Mouse (Mus musculus) heart, embryonic 13.5 days (tissue): Measurements from ENCODE around the gene Evi5. TPM values are rescaled to one million over a fixed set of nuclear protein-coding genes. Genes with fewer than 3 reads are reported as not detected.

Experiments
- ATAC-seq: fragments of 200-750 bp; cut with Nextera tagmentation; 2 replicates; pipeline ENCODE4 v1.8.0; 2017; ENCODE audit warnings: moderate TSS enrichment; ENCODE audit not compliant: insufficient number of reproducible peaks, low FRiP score, low TSS enrichment; ENCODE audit errors: extremely low read depth
- H3K27ac ChIP-seq: fragments of 300-500 bp; sonication (generic); replicated peaks from 2 replicates; pipeline ENCODE4 v1.5.1; 2015; ENCODE audit warnings: moderate library complexity, mild to moderate bottlenecking, inconsistent platforms
- H3K27me3 ChIP-seq: fragments of 300-500 bp; sonication (generic); replicated peaks from 2 replicates; pipeline ENCODE4 v1.6.1; 2015; ENCODE audit warnings: mild to moderate bottlenecking, inconsistent platforms
- H3K36me3 ChIP-seq: fragments of 300-500 bp; sonication (generic); 2 replicates; pipeline ENCODE4 v1.6.1; 2015; ENCODE audit warnings: mild to moderate bottlenecking, inconsistent platforms
- H3K4me1 ChIP-seq: fragments of 300-500 bp; sonication (generic); 2 replicates; pipeline ENCODE4 v1.6.1; 2015; ENCODE audit warnings: inconsistent platforms
- H3K4me2 ChIP-seq: fragments of 300-500 bp; sonication (generic); 2 replicates; pipeline ENCODE4 v1.6.1; 2015; ENCODE audit warnings: inconsistent platforms, mild to moderate bottlenecking, moderate library complexity
- H3K4me3 ChIP-seq: fragments of 300-500 bp; sonication (generic); 2 replicates; pipeline ENCODE4 v1.5.1; 2015; ENCODE audit warnings: moderate library complexity, mild to moderate bottlenecking, inconsistent platforms
- H3K9ac ChIP-seq: fragments of 300-500 bp; sonication (generic); 2 replicates; pipeline ENCODE4 v1.6.1; 2015; ENCODE audit warnings: inconsistent platforms, mild to moderate bottlenecking, moderate library complexity
- H3K9me3 ChIP-seq: fragments of 300-500 bp; sonication (generic); 2 replicates; pipeline ENCODE4 v1.6.1; 2016; ENCODE audit warnings: inconsistent platforms
- WGBS: fragments of 180-500 bp; shearing (Covaris S2); methylation state at CpG from one replicate; pipeline ENCODE4 v1.1.7; 2015; ENCODE audit warnings: mixed read lengths; 5-methylcytosine and 5-hydroxymethylcytosine counted together
- polyA plus RNA-seq: library from polyadenylated mRNA; unstranded; fragments of >200 nt; fragmentation: Nextera tagmentation; extraction: Ambion mirVana; gene quantifications from 2 replicates; pipeline ENCODE4 v1.2.1, GENCODE M21; 2015

The Evi5 gene
- polyA plus RNA-seq, 1 experiment from 2014 or later, result 45.7 TPM

- 81% methylated on average over 1 of the region's 1 CpGs for WGBS
- Histone ChIP-seq H3K4me2 (no peak overlapping the region), H3K27ac (no peak overlapping the region), H3K4me1 (peaks cover 7% of the 10 kb centered on the region), H3K9ac (no peak overlapping the region), H3K27me3 (no peaks in the 10 kb centered on the region), H3K4me3 (no peak overlapping the region), H3K9me3 (peaks cover 3% of the 10 kb centered on the region), H3K36me3 (peaks cover 24% of the 10 kb centered on the region)
- no peak for ATAC-seq
Observed at GRCm38 (mm10) chr5:107768224-107768623, 106.7 kb downstream of the Evi5 start.

DNA sequence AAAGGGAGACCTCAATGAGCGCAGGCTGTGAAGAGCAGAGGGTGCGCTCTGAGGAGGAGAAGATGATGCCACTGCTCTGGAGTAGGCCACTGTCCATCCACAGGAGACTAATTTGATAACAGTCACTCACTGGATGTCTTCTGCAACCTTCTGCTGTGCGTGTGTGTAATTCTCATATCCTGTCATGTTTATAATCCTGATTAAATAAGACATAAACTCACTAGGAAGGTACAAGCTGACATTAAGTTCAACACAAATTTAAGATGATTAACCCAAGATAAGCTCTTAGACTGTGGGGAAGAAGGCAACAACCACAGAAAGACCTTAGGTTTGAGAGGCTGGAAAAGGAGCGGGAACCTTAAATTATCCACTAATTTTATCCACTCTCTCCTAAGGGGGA is 109.0 kb downstream of the Evi5 start:
- H3K36me3 ChIP-seq, result peaks cover 35% of the 10 kb centered on the region
- H3K27ac ChIP-seq, result no peak overlapping the region
- no peaks in the 10 kb centered on the region for H3K27me3 ChIP-seq
- no peak overlapping the region for H3K4me3 ChIP-seq
- no peaks in the 10 kb centered on the region for H3K4me1 ChIP-seq
- 89% methylated on average over 4 of the region's 4 CpGs for WGBS
- ATAC-seq, result no peak
- H3K9me3 ChIP-seq, result peaks cover 3% of the 10 kb centered on the region
- no peak overlapping the region for H3K9ac ChIP-seq
- H3K4me2 ChIP-seq, result no peak overlapping the region

DNA sequence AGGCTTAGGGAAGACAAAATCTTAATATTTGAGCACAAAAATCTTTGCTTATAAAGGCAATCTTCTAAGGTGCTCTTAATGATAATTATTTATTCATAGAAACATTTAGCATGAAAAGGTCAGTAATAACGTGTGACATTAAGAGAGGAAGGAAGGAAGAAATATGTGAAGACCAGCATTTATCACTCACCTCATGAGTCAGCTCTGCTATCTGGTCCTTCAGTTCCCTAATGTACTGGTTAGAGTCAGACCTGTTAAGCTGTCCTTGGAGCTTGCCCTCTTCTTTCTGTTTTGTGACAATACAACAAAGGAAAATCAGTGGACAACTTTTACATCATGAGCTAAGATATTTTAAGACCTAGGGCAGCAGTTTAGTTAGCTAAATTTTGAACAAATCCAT is 110.4 kb downstream of the Evi5 start:
- H3K4me1 ChIP-seq, result 0 out of 2 replicates have a peak, but pooled peaks cover 4% of the 10 kb centered on the region
- 57% methylated on average over 1 of the region's 1 CpGs for WGBS
- H3K9ac ChIP-seq, result no peak overlapping the region
- no peaks in the 10 kb centered on the region for H3K27me3 ChIP-seq
- H3K4me2 ChIP-seq, result no peak overlapping the region
- peaks cover 25% of the 10 kb centered on the region for H3K36me3 ChIP-seq
- H3K4me3 ChIP-seq, result no peak overlapping the region
- ATAC-seq, result no peak
- H3K27ac ChIP-seq, result no peak overlapping the region
- peaks cover 3% of the 10 kb centered on the region for H3K9me3 ChIP-seq

DNA sequence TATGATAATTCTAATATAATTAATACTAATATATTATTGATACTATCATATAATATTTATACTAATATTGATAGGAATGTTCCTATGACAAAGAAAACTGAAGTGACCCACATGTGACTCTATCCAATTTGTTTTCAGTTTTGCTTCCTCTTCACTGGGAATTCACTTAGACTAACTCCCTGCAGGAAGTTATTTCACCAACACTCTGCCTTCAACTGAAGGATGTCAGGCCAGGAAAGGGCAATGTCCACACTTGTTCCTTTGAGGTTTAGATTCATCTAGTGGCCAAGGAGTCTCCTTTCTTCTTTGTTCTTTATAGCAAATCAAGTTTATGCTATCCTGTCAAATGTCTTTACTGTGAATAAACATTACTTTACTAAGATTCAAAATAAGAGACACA is 111.2 kb downstream of the Evi5 start:
- ATAC-seq, result no peak
- Histone ChIP-seq H3K36me3 (peaks cover 25% of the 10 kb centered on the region), H3K27ac (no peak overlapping the region), H3K9me3 (peaks cover 3% of the 10 kb centered on the region), H3K9ac (no peak overlapping the region), H3K4me2 (no peak overlapping the region), H3K4me1 (peaks cover 12% of the 10 kb centered on the region), H3K4me3 (no peak overlapping the region), H3K27me3 (no peaks in the 10 kb centered on the region)

- peaks cover 26% of the 10 kb centered on the region for H3K36me3 ChIP-seq
- H3K27ac ChIP-seq, result peak overlapping the region; percentile 10; the same call in 1 of the 2 replicates
- no peaks in the 10 kb centered on the region for H3K9me3 ChIP-seq
- H3K4me3 ChIP-seq, result no peak overlapping the region
- H3K4me1 ChIP-seq, result peaks cover 17% of the 10 kb centered on the region
- WGBS, result 7% methylated on average over 5 of the region's 5 CpGs
- no peaks in the 10 kb centered on the region for H3K27me3 ChIP-seq
- no peak overlapping the region for H3K4me2 ChIP-seq
- H3K9ac ChIP-seq, result no peak overlapping the region
- peak; percentile 66; the same call in 1 of the 2 replicates for ATAC-seq
Observed at GRCm38 (mm10) chr5:107759121-107759520, 115.8 kb downstream of the Evi5 start.

DNA sequence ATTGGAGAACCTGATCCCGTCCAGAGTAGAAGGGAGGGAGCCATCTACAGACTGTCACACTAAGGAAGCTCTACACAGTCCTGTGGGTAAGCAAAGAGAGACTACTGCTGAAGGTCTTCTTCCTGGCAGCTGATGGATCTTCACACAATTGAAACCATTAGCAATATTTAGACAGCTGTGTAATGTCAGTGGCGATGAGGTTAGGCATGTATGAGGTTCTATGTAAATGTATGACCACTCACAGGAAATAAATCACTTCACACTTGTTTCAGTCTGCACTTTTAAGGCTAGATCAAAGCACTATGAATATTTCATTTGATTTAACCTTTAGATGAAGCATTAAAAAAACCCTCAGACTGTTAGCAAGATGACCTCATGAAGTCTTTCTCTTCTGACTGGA is 118.8 kb downstream of the Evi5 start:
- Histone ChIP-seq H3K4me3 (no peak overlapping the region), H3K9me3 (no peaks in the 10 kb centered on the region), H3K9ac (no peak overlapping the region), H3K4me1 (peaks cover 17% of the 10 kb centered on the region), H3K27me3 (no peaks in the 10 kb centered on the region), H3K4me2 (no peak overlapping the region), H3K27ac (no peak overlapping the region), H3K36me3 (peaks cover 30% of the 10 kb centered on the region)
- WGBS, result 69% methylated on average over 2 of the region's 2 CpGs
- no peak for ATAC-seq

DNA sequence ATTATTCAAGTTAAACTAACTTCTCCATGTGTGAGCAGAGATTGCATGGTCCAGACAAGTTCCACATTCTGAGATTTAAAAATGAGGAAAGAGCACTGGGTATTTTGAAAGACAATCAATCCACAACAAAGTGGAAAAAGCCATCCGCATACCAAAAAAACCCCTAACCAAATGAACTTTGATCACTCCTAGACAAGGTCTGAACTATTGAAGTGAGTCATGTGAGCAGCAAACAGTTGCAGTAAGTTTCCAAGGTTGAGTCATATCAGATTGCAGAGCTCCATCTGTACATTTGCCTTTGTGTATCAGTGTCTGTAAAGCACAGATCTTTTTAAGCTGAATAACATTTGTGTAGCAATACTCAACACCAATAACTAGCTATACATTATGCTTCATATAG is 120.2 kb downstream of the Evi5 start:
- H3K27ac ChIP-seq, result no peak overlapping the region
- no peak for ATAC-seq
- peaks cover 18% of the 10 kb centered on the region for H3K4me1 ChIP-seq
- peaks cover 31% of the 10 kb centered on the region for H3K36me3 ChIP-seq
- no peak overlapping the region for H3K4me2 ChIP-seq
- no peaks in the 10 kb centered on the region for H3K27me3 ChIP-seq
- H3K9ac ChIP-seq, result no peak overlapping the region
- 80% methylated on average over 1 of the region's 1 CpGs for WGBS
- H3K9me3 ChIP-seq, result no peaks in the 10 kb centered on the region
- H3K4me3 ChIP-seq, result no peak overlapping the region

DNA sequence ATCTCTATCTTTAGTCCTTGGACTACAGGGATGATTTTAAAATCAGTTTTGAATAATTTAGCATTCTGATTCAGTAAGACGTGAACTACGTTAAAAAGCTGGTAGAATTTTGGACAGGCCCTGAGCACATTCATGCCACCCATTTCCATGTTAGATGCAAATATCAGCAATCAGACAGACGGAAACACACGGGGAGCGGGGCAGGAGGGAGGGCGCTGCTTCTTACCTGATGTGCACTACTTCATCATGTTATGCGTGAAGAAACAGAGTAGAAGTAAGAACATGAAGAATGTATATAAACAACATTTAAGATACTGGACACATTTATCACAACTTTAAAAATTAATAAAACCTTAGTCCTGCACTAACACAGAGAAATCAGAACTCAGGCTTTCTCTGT is 121.3 kb downstream of the Evi5 start:
- Histone ChIP-seq H3K9ac (no peak overlapping the region), H3K4me3 (no peak overlapping the region), H3K27me3 (no peaks in the 10 kb centered on the region), H3K4me1 (peaks cover 14% of the 10 kb centered on the region), H3K4me2 (no peak overlapping the region), H3K36me3 (peaks cover 31% of the 10 kb centered on the region), H3K9me3 (no peaks in the 10 kb centered on the region), H3K27ac (no peak overlapping the region)
- 93% methylated on average over 7 of the region's 7 CpGs for WGBS
- no peak for ATAC-seq

- WGBS, result 49% methylated on average over 9 of the region's 9 CpGs
- Histone ChIP-seq H3K27me3 (no peaks in the 10 kb centered on the region), H3K36me3 (peaks cover 32% of the 10 kb centered on the region), H3K9me3 (no peaks in the 10 kb centered on the region), H3K9ac (no peak overlapping the region), H3K4me1 (peaks cover 8% of the 10 kb centered on the region; the same call in 1 of the 2 replicates), H3K27ac (0 out of 2 replicates have a peak overlapping the region, but pooled peaks have one; percentile 21), H3K4me2 (no peak overlapping the region), H3K4me3 (no peak overlapping the region)
- ATAC-seq, result no peak
Observed at GRCm38 (mm10) chr5:107749229-107749916, 125.5 kb downstream of the Evi5 start.

DNA sequence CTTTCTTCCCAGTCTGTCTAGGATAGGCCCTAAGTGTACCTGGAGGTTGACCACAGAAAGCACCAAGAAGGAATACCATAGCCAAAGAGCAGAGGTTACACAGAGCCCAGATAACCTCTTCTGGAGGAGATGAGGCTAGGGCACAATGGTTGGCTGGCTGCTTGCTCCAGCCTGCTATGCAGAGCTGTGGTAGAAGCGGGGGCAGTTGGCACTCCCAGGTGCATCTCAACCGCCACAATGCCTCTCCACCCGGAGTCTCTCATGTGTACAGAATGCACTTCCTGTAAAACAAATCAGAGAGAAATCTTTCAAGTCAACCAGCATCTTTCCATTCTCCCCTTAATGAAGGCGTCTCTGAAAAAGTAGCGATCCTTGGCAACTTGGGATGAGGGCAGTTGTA is 135.9 kb downstream of the Evi5 start:
- 89% methylated on average over 5 of the region's 5 CpGs for WGBS
- H3K27me3 ChIP-seq, result no peaks in the 10 kb centered on the region
- H3K9me3 ChIP-seq, result no peaks in the 10 kb centered on the region
- ATAC-seq, result no peak
- H3K4me2 ChIP-seq, result no peak overlapping the region
- no peak overlapping the region for H3K27ac ChIP-seq
- no peaks in the 10 kb centered on the region for H3K4me1 ChIP-seq
- H3K9ac ChIP-seq, result no peak overlapping the region
- H3K4me3 ChIP-seq, result no peak overlapping the region
- H3K36me3 ChIP-seq, result peaks cover 24% of the 10 kb centered on the region

DNA sequence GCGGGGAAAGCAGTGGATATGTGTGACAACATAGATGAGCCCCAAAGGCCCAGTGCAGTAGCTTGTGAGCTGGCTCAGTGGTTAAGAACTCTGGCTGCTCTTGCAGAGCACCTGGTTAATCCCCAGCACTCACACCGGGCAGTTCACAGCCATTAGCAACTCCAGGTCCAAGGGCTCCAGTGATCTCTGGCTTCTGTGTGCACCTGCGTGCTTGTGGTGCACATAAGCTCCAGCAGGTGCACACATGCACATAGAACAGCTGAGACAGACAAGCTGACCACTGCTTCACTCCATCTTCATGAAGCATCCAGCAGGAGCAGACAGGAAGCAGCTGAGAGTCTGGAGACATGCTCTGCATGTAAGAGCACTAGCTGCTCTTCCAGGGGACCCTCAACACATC is 136.6 kb downstream of the Evi5 start:
- H3K27me3 ChIP-seq, result peaks cover under 1% of the 10 kb centered on the region; the same call in 1 of the 2 replicates

DNA sequence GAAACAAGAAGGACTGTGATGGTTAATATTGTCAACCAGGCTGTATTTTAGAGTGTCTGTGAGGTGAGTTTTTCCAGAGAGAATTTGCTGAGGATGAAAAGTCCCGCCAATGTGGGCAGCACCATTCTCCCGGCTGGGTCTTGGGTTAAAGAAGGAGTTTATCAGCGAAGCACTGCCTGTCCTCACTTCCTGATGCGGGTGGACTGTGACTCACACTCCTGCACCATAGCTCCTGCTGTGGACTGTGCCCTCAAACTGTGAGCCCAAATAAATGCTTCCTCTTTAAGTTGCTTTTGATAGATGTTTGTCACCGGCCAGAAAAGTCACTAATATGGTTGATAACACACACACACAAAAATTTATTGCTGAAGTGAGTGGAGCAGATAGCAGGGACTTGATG is 138.7 kb downstream of the Evi5 start:
- no peak overlapping the region for H3K4me2 ChIP-seq
- H3K4me1 ChIP-seq, result no peaks in the 10 kb centered on the region
- H3K27me3 ChIP-seq, result peaks cover 21% of the 10 kb centered on the region
- H3K4me3 ChIP-seq, result no peak overlapping the region
- 63% methylated on average over 5 of the region's 5 CpGs for whole genome bisulfite sequencing
- no peak for ATAC-seq
- no peak overlapping the region for H3K27ac ChIP-seq
- peaks cover 15% of the 10 kb centered on the region for H3K36me3 ChIP-seq
- no peak overlapping the region for H3K9ac ChIP-seq
- H3K9me3 ChIP-seq, result no peaks in the 10 kb centered on the region

More for the DNA sequence above, 136.6 kb downstream of the Evi5 start:
- ATAC-seq, result no peak
- no peak overlapping the region for H3K27ac ChIP-seq
- H3K9me3 ChIP-seq, result no peaks in the 10 kb centered on the region
- no peaks in the 10 kb centered on the region for H3K4me1 ChIP-seq
- no peak overlapping the region for H3K4me3 ChIP-seq
- peaks cover 20% of the 10 kb centered on the region for H3K36me3 ChIP-seq
- WGBS, result 76% methylated on average over 3 of the region's 3 CpGs
- H3K4me2 ChIP-seq, result no peak overlapping the region
- H3K9ac ChIP-seq, result no peak overlapping the region
